Mouse (Mus musculus) forebrain, postnatal 0 days (tissue): ENCODE data around the gene Tubb3. TPM values are rescaled to one million over a fixed set of nuclear protein-coding genes. Genes with fewer than 3 reads are reported as not detected.

Source experiments
- ATAC-seq: fragments of 200-750 bp; cut with Nextera tagmentation; 2 replicates; pipeline ENCODE4 v1.8.0; 2017; ENCODE audit warnings: mild to moderate bottlenecking, moderate library complexity
- DNase-seq: peaks from one replicate; pipeline ENCODE4 v3.0.0-alpha.2; 2015
- H3K27ac ChIP-seq: fragments of 300-500 bp; sonication (generic); 2 replicates; pipeline ENCODE4 v1.5.1; 2014; ENCODE audit warnings: low read depth, mild to moderate bottlenecking, antibody characterized with exemption, low read length, moderate library complexity, mixed read lengths
- H3K27me3 ChIP-seq: fragments of 300-500 bp; sonication (generic); 2 replicates; pipeline ENCODE4 v1.6.1; 2014; ENCODE audit warnings: mild to moderate bottlenecking, low read length, mixed read lengths; ENCODE audit not compliant: insufficient read depth
- H3K36me3 ChIP-seq: fragments of 300-500 bp; sonication (generic); 2 replicates; pipeline ENCODE4 v1.6.1; 2014; ENCODE audit warnings: mild to moderate bottlenecking, moderate library complexity; ENCODE audit not compliant: insufficient read depth
- H3K4me1 ChIP-seq: fragments of 300-500 bp; sonication (generic); 2 replicates; pipeline ENCODE4 v1.6.1; 2014; ENCODE audit warnings: antibody characterized with exemption; ENCODE audit not compliant: insufficient read depth
- H3K4me2 ChIP-seq: fragments of 300-500 bp; sonication (generic); 2 replicates; pipeline ENCODE4 v1.6.1; 2014; ENCODE audit warnings: low read depth, mild to moderate bottlenecking, moderate library complexity
- H3K4me3 ChIP-seq: fragments of 300-500 bp; sonication (generic); 2 replicates; pipeline ENCODE4 v1.5.1; 2014; ENCODE audit warnings: low read depth, low read length, mixed read lengths
- H3K9ac ChIP-seq: fragments of 300-500 bp; sonication (generic); 2 replicates; pipeline ENCODE4 v1.6.1; 2014; ENCODE audit warnings: mild to moderate bottlenecking
- H3K9me3 ChIP-seq: fragments of 300-500 bp; sonication (generic); 2 replicates; pipeline ENCODE4 v1.6.1; 2016; ENCODE audit warnings: low read length
- CTCF ChIP-seq: sonication (generic); IDR thresholded peaks from 2 replicates; pipeline ENCODE4 v1.5.1; 2016; ENCODE audit warnings: antibody characterized with exemption, control low read depth, low read depth
- WGBS: fragments of 180-500 bp; shearing (Covaris S2); extraction: QIAGEN DNeasy Blood & Tissue Kit; methylation state at CpG from one replicate; pipeline ENCODE4 v1.1.7; 2014; 5-methylcytosine and 5-hydroxymethylcytosine counted together
- polyA plus RNA-seq: library from polyadenylated mRNA; unstranded; fragments of >200 nt; fragmentation: Nextera tagmentation; extraction: Ambion mirVana; gene quantifications from 2 replicates; pipeline ENCODE4 v1.2.1, GENCODE M21; 2015
- total RNA-seq: library from RNA; depleted of rRNA; stranded (reverse); fragments of >200 nt; gene quantifications from 2 replicates; pipeline ENCODE4 v1.2.3, GENCODE M21; 2014

The Tubb3 gene
- total and polyA plus RNA-seq, 2 experiments from 2014 or later, result 2,116 to 3,807 TPM

DNA sequence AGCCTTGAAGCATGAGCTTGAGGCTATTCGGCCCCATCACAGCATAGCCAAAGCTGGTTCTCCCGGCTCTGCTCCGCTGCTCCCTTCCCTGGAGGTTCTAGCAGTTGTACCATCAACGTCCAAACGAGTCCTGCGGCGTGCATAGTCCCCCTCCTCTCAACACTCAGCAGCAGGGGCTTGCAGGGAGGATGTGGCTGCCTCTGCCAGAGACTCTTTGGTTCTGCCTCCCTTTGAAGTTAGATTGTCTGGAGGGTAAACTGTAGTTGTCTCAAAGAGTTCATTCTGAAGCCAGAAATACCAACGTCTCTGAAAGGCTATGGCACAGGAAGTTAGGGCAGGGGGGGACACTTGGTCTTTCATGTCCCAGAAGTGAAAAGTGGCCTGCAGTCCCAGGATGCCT, 6.7 kb upstream of the Tubb3 start:
- no peak for ATAC-seq
- Histone ChIP-seq H3K9me3 (no peaks in the 10 kb centered on the region), H3K36me3 (peaks cover 41% of the 10 kb centered on the region), H3K4me2 (no peak overlapping the region), H3K4me3 (no peak overlapping the region), H3K9ac (no peak overlapping the region), H3K4me1 (peaks cover 6% of the 10 kb centered on the region; the same call in 1 of the 2 replicates), H3K27me3 (no peaks in the 10 kb centered on the region), H3K27ac (no peak overlapping the region)
- DNase-seq, result no peak
- 49% methylated on average over 8 of the region's 8 CpGs for WGBS
- no peak for TF ChIP-seq CTCF

DNA sequence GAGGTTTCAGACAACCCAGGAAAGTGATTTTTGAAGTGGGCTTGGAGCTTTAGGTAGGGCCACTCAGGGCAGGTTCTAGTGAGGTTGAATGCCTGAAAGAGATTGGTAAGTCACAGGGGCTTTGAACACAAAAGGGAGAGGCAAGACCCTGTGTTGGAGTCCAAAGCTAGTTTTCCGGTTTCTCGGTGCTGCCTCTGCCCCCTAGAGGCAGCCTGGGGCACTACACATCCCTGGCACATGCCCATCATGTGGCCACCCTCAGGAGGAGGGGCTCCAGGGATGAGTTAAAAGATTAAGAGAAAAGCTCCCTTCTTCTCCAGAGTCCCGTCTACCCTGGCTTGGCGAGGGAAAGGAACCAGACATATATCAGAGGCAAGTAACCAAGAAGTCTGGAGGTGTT, 4.4 kb upstream of the Tubb3 start, which contains the start of gene Mc1r:
Mc1r (plus strand) TSS at position 322 of the 400 bp plus-strand sequence.
- no peak for ATAC-seq
- no peak within 1 kb of the TSS for H3K4me2 ChIP-seq
- H3K9ac ChIP-seq, result 0 out of 2 replicates have a peak within 1 kb of the TSS, but pooled peaks have one; percentile 22
- 7% methylated on average over 4 of the region's 4 CpGs for WGBS
- peaks cover 19% of the 10 kb centered on the region for H3K36me3 ChIP-seq
- peak; percentile 88 for TF ChIP-seq CTCF
- peaks cover 14% of the 10 kb centered on the region; the same call in 1 of the 2 replicates for H3K4me1 ChIP-seq
- H3K4me3 ChIP-seq, result no peak within 1 kb of the TSS
- H3K9me3 ChIP-seq, result no peaks in the 10 kb centered on the region
- peak; percentile 88 for DNase-seq
- H3K27me3 ChIP-seq, result no peaks in the 10 kb centered on the region
- no peak within 1 kb of the TSS for H3K27ac ChIP-seq

- Histone ChIP-seq H3K4me1 (peaks cover 14% of the 10 kb centered on the region; the same call in 1 of the 2 replicates), H3K27me3 (no peaks in the 10 kb centered on the region), H3K27ac (no peak overlapping the region), H3K9ac (no peak overlapping the region), H3K9me3 (no peaks in the 10 kb centered on the region), H3K36me3 (peaks cover 10% of the 10 kb centered on the region), H3K4me2 (no peak overlapping the region), H3K4me3 (no peak overlapping the region)
- TF ChIP-seq CTCF, result no peak
- WGBS, result 93% methylated on average over 13 of the region's 13 CpGs
- DNase-seq (no peak), ATAC-seq (no peak)
Observed at GRCm38 (mm10) chr8:123407612-123408011, 3.6 kb upstream of the Tubb3 start.

DNA sequence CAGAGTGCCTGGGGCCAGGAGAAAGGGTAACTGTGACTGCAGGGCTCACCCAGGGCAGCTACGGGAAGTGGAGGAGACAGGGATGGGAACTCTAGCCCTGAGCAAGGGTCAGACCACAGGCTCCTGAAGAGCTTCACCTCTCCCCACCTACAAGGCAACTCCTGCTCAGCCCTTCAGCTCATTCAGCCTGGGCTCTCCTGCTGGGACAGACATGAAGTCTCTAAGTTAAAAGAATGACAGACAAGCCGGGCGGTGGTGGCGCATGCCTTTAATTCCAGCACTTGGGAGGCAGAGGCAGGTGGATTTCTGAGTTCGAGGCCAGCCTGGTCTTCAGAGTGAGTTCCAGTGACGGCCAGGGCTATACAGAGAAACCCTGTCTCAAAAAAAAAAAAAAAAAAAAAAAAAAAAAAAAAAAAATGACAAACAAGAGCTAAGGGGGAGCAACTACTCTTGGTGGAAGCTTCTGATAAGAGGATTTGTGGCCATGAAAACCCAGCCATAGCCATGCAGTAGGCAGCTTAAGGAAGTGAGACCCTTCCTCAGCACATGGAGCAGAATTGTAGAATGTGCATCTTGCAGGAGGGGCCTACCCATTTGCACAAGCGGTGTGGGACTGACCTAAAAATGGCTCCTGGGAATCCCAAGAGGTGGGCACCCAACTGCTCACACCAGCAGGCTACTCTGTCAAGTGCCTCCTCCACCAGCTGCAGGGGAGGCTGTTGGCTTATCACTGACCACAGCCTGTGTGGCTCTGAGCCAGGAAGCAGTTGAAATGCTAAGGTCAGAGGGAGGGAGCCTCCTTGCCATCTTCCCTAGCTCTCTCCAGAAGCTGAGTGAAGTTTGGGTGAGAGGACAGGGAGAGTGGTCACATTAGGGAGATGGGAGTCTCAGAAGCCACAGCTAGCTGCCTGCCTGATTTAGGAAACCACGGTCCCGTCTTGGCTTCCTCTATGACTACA, 2.4 kb upstream of the Tubb3 start:
- 0 out of 2 replicates have a peak overlapping the region, but pooled peaks have one; percentile 99 for H3K9ac ChIP-seq
- DNase-seq, result no peak

GRCm38 (mm10) chr8:123410049-123410587, 1.1 kb upstream of the Tubb3 start:
- 11% methylated on average over 8 of the region's 8 CpGs for WGBS
- DNase-seq, result peak; percentile 78
- no peak for TF ChIP-seq CTCF
- H3K4me2 ChIP-seq, result peak overlapping the region; percentile 90
- peaks cover 14% of the 10 kb centered on the region; the same call in 1 of the 2 replicates for H3K4me1 ChIP-seq
- H3K9me3 ChIP-seq, result no peaks in the 10 kb centered on the region
- peak overlapping the region; percentile 72 for H3K4me3 ChIP-seq
- H3K27me3 ChIP-seq, result no peaks in the 10 kb centered on the region
- no peak for ATAC-seq
- H3K36me3 ChIP-seq, result no peaks in the 10 kb centered on the region
- H3K27ac ChIP-seq, result peak overlapping the region; percentile 98
- H3K9ac ChIP-seq, result peak overlapping the region; percentile 99

More for the DNA sequence above, 2.4 kb upstream of the Tubb3 start:
- Histone ChIP-seq H3K9me3 (no peaks in the 10 kb centered on the region), H3K27me3 (no peaks in the 10 kb centered on the region), H3K27ac (0 out of 2 replicates have a peak overlapping the region, but pooled peaks have one; percentile 98), H3K4me2 (peak overlapping the region; percentile 90), H3K4me1 (peaks cover 14% of the 10 kb centered on the region; the same call in 1 of the 2 replicates), H3K4me3 (no peak overlapping the region), H3K36me3 (no peaks in the 10 kb centered on the region)
- TF ChIP-seq CTCF, result no peak
- ATAC-seq, result no peak
- 71% methylated on average over 9 of the region's 9 CpGs for WGBS

- H3K27me3 ChIP-seq, result no peaks in the 10 kb centered on the region
- H3K4me3 ChIP-seq, result peak overlapping the region; percentile 72
- H3K27ac ChIP-seq, result peak overlapping the region; percentile 98
- 3% methylated on average over 11 of the region's 11 CpGs for WGBS
- H3K9me3 ChIP-seq, result no peaks in the 10 kb centered on the region
- H3K4me2 ChIP-seq, result peak overlapping the region; percentile 90
- ATAC-seq (peak; percentile 10), DNase-seq (no peak)
- H3K4me1 ChIP-seq, result peaks cover 14% of the 10 kb centered on the region; the same call in 1 of the 2 replicates
- peak overlapping the region; percentile 99 for H3K9ac ChIP-seq
- no peak for TF ChIP-seq CTCF
- H3K36me3 ChIP-seq, result no peaks in the 10 kb centered on the region
Observed at GRCm38 (mm10) chr8:123410788-123411187, 436 bp upstream of the Tubb3 start.
